Mouse (Mus musculus) stomach, postnatal 0 days (tissue): ENCODE measurements around the gene Fam219a. TPM values are rescaled to one million over a fixed set of nuclear protein-coding genes. Genes with fewer than 3 reads are reported as not detected.
A peak's percentile ranks its signal among the peaks of the same experiment; 100 is the strongest.

Source experiments
- ATAC-seq: fragments of 200-750 bp; cut with Nextera tagmentation; 2 replicates; pipeline ENCODE4 v1.8.0; 2017; ENCODE audit not compliant: low FRiP score, low TSS enrichment
- DNase-seq: peaks from one replicate; pipeline ENCODE4 v3.0.0-alpha.2; 2016; ENCODE audit warnings: low spot score
- H3K27ac ChIP-seq: fragments of 300-500 bp; sonication (generic); replicated peaks from 2 replicates; pipeline ENCODE4 v1.5.1; 2014; ENCODE audit warnings: mild to moderate bottlenecking, control low read depth
- H3K27me3 ChIP-seq: fragments of 300-500 bp; sonication (generic); 2 replicates; pipeline ENCODE4 v1.6.1; 2014; ENCODE audit warnings: low read length; ENCODE audit not compliant: control insufficient read depth, insufficient read depth
- H3K36me3 ChIP-seq: fragments of 300-500 bp; sonication (generic); 2 replicates; pipeline ENCODE4 v1.6.1; 2014; ENCODE audit warnings: low read length, mixed read lengths; ENCODE audit not compliant: control insufficient read depth, insufficient read depth
- H3K4me1 ChIP-seq: fragments of 300-500 bp; sonication (generic); replicated peaks from 2 replicates; pipeline ENCODE4 v1.6.1; 2014; ENCODE audit warnings: antibody characterized with exemption; ENCODE audit not compliant: control insufficient read depth, insufficient read depth
- H3K4me2 ChIP-seq: fragments of 300-500 bp; sonication (generic); replicated peaks from 2 replicates; pipeline ENCODE4 v1.6.1; 2014; ENCODE audit warnings: low read depth, mild to moderate bottlenecking, control low read depth, moderate library complexity
- H3K4me3 ChIP-seq: fragments of 300-500 bp; sonication (generic); 2 replicates; pipeline ENCODE4 v1.5.1; 2014; ENCODE audit warnings: low read depth, low read length, control low read depth
- H3K9ac ChIP-seq: fragments of 300-500 bp; sonication (generic); 2 replicates; pipeline ENCODE4 v1.6.1; 2014; ENCODE audit warnings: mild to moderate bottlenecking, low read length, control low read depth, mixed read lengths
- H3K9me3 ChIP-seq: fragments of 300-500 bp; sonication (generic); 2 replicates; pipeline ENCODE4 v1.6.1; 2016; ENCODE audit warnings: low read length; ENCODE audit not compliant: control insufficient read depth
- CTCF ChIP-seq: IDR thresholded peaks from 2 replicates; pipeline ENCODE4 v1.5.1; 2016; ENCODE audit warnings: antibody characterized with exemption, low read depth, mild to moderate bottlenecking, moderate library complexity
- EP300 ChIP-seq: optimal IDR thresholded peaks from 2 replicates; pipeline ENCODE3; 2016; ENCODE audit warnings: antibody characterized with exemption
- WGBS: fragments of 180-500 bp; shearing (Covaris S2); extraction: QIAGEN DNeasy Blood & Tissue Kit; methylation state at CpG from one replicate; pipeline ENCODE4 v1.1.7; 2014; 5-methylcytosine and 5-hydroxymethylcytosine counted together
- polyA plus RNA-seq: library from polyadenylated mRNA; unstranded; fragments of >200 nt; fragmentation: Nextera tagmentation; extraction: Ambion mirVana; gene quantifications from 2 replicates; pipeline ENCODE4 v1.2.1, GENCODE M21; 2015

Fam219a gene
- polyA plus RNA-seq, 1 experiment from 2014 or later, result 1.4 TPM

- no peak overlapping the region for H3K4me3 ChIP-seq
- 66% methylated on average over 4 of the region's 4 CpGs for WGBS
- H3K27ac ChIP-seq, result no peak overlapping the region
- H3K9me3 ChIP-seq, result no peaks in the 10 kb centered on the region
- TF ChIP-seq EP300 (no peak), CTCF (no peak)
- ATAC-seq (no peak), DNase-seq (no peak)
- H3K4me1 ChIP-seq, result no peaks in the 10 kb centered on the region; the same call in 1 of the 2 replicates
- no peaks in the 10 kb centered on the region for H3K36me3 ChIP-seq
- H3K27me3 ChIP-seq, result no peaks in the 10 kb centered on the region
- H3K4me2 ChIP-seq, result no peak overlapping the region
- no peak overlapping the region for H3K9ac ChIP-seq
These were observed 4.2 kb upstream of the Fam219a start for GRCm38 (mm10) chr4:41573492-41573891.

DNA sequence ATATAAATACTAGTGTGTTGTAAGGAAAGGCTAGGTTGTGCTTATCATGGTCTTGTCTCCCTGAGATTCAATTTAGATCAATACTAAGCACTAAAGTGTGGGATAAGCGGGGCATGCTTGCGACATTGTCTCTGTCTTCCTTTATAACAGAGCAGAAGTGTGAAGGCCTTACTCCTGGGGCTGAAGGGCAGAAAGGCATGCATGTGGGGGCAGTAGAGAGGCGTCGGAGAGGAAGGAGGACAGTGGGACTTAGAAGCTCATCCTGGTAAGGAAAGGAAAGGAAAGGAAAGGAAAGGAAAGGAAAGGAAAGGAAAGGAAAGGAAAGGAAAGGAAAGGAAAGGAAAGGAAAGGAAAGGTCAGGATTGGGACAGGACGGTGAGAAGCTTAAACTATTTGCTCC lies 2.2 kb upstream of the Fam219a start:
- 29% methylated on average over 5 of the region's 5 CpGs for WGBS
- Histone ChIP-seq H3K9me3 (no peaks in the 10 kb centered on the region), H3K27me3 (no peaks in the 10 kb centered on the region), H3K4me3 (no peak overlapping the region), H3K9ac (no peak overlapping the region), H3K27ac (no peak overlapping the region), H3K4me1 (peaks cover 4% of the 10 kb centered on the region), H3K4me2 (no peak overlapping the region), H3K36me3 (no peaks in the 10 kb centered on the region)
- TF ChIP-seq EP300 (no peak), CTCF (peak; percentile 60)
- ATAC-seq (no peak), DNase-seq (no peak)

DNA sequence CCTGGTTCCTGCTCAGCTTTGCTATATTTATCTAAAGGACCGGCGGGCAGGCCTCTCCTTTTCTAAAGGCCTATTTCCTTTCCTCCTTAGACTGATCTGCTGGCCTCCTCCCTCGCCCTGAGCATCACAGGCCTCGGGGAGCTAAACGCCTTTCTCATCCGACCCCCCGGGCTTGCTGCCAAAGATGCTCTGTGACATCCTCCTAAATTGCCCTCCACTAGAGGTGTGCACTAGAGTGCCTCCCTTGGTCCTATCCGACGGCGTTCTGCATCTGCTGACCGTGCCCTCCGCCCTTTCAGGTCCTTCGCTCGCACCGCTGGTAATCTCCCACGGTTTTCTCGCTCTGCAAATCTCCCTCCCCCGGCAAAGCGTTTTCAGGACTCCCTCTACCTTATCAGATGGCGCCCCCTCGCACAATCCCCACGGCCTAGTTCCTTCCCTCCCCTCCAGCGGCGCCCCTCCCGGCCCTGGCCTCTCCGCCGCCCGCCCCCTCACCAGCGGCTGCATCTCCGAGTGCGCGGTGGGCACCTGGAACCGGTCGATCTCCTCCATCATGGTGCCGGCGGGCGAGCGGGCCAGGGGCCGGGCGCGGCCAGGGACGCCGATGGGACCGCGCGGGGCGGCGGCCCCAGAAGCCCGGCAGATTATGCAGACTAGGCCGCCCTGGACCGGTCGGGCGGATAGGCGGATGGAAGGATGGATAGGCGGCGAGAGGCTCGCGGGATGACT lies 492 bp downstream of the Fam219a start:
- ATAC-seq (no peak), DNase-seq (no peak)
- no peaks in the 10 kb centered on the region for H3K36me3 ChIP-seq
- peak overlapping the region; percentile 75 for H3K9ac ChIP-seq
- no peaks in the 10 kb centered on the region for H3K9me3 ChIP-seq
- H3K4me1 ChIP-seq, result peaks cover 4% of the 10 kb centered on the region
- H3K4me3 ChIP-seq, result peak overlapping the region; percentile 78
- peak overlapping the region; percentile 61 for H3K27ac ChIP-seq
- H3K4me2 ChIP-seq, result peak overlapping the region; percentile 94
- no peaks in the 10 kb centered on the region for H3K27me3 ChIP-seq
- 2% methylated on average over 56 of the region's 58 CpGs for WGBS
- TF ChIP-seq EP300 (no peak), CTCF (no peak)

DNA sequence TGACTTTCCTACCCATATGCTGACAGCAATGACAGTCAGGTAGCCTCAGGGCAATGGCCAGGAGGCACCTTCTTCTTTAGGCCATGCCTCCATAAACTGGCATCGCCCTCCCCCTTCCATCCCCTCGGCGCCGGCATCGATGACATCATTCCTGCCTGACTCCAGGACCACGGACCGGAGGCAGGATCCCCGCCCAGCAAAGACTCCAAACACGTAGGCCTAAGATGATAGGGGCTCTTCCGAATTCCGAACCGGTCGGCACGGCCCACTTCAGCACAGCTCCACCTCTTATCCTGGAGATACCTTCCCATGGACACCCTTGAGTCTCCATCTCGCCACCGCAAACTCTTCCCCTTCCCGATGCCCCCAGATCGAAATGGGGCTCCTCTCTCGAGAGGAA lies 1.1 kb downstream of the Fam219a start:
- H3K27ac ChIP-seq, result no peak overlapping the region

GRCm38 (mm10) chr4:41566123-41566522 lies 3.2 kb downstream of the Fam219a start:
- ATAC-seq, result no peak
- no peak overlapping the region for H3K4me2 ChIP-seq
- H3K9me3 ChIP-seq, result no peaks in the 10 kb centered on the region
- no peak overlapping the region for H3K4me3 ChIP-seq
- no peak overlapping the region for H3K9ac ChIP-seq
- 23% methylated on average over 3 of the region's 3 CpGs for WGBS
- TF ChIP-seq EP300 (no peak), CTCF (no peak)
- H3K27me3 ChIP-seq, result no peaks in the 10 kb centered on the region
- peaks cover 4% of the 10 kb centered on the region for H3K4me1 ChIP-seq
- no peak for DNase-seq
- no peak overlapping the region for H3K27ac ChIP-seq
- no peaks in the 10 kb centered on the region for H3K36me3 ChIP-seq

More for the DNA sequence above, 1.1 kb downstream of the Fam219a start:
- 25% methylated on average over 19 of the region's 19 CpGs for WGBS
- TF ChIP-seq EP300 (no peak), CTCF (no peak)
- peak overlapping the region; percentile 52 for H3K9ac ChIP-seq
- H3K36me3 ChIP-seq, result no peaks in the 10 kb centered on the region
- H3K4me2 ChIP-seq, result peak overlapping the region; percentile 94
- no peaks in the 10 kb centered on the region for H3K9me3 ChIP-seq
- peaks cover 4% of the 10 kb centered on the region for H3K4me1 ChIP-seq
- DNase-seq, result peak; percentile 24
- H3K4me3 ChIP-seq, result peak overlapping the region; percentile 78
- no peak for ATAC-seq
- H3K27me3 ChIP-seq, result no peaks in the 10 kb centered on the region

GRCm38 (mm10) chr4:41563297-41563696 lies 6.0 kb downstream of the Fam219a start:
- Histone ChIP-seq H3K27ac (no peak overlapping the region), H3K4me2 (no peak overlapping the region), H3K27me3 (no peaks in the 10 kb centered on the region), H3K4me3 (no peak overlapping the region), H3K9me3 (no peaks in the 10 kb centered on the region), H3K36me3 (no peaks in the 10 kb centered on the region), H3K9ac (no peak overlapping the region), H3K4me1 (peaks cover 3% of the 10 kb centered on the region)
- ATAC-seq (no peak), DNase-seq (no peak)
- 82% methylated on average over 5 of the region's 5 CpGs for WGBS
- TF ChIP-seq CTCF, result no peak
